Mouse (Mus musculus) small intestine, adult 2 months (tissue): ENCODE results near the gene Nckap5.

Source experiments
- CTCF ChIP-seq: fragments of 200-500 bp; IDR thresholded peaks from 2 replicates; pipeline ENCODE4 v1.5.1; 2012; ENCODE audit warnings: low read depth, mild to moderate bottlenecking, control low read depth, inconsistent platforms, low read length, moderate library complexity, mixed read lengths; ENCODE audit not compliant: insufficient replicate concordance, insufficient read length; ENCODE audit errors: extremely low read depth
- POLR2A ChIP-seq: fragments of 200-500 bp; IDR thresholded peaks from 2 replicates; pipeline ENCODE4 v1.6.1; 2012; ENCODE audit warnings: low read depth, mild to moderate bottlenecking, control low read depth, inconsistent platforms, low read length, moderate library complexity

DNA sequence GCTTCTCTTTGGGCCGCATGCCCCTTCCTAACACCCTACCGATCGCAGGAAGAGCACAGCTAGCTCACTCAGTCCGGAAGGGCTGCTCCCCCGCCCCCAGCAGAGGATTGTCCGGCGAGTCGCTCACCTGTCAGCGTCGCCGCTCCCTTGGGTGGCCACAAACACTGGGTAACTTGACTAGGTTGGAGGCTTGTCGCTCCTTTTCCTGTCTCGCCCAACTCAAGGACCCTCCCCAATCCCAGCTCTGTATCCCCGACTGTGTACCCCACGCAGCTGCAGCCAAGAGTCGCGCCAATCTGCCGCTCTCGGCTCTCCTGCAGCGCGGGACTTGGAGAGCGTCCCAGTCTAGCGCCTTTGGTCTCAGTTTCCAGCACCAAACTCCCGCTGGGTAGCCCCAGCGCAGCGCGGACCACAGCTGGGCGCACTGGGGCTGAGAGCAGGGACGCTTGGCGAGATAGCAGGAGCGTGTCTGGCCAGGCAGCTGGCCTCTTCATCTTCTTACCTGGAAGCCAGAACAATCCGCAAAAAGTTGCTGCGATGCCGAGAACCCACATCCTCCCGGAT, 919.2 kb downstream of the Nckap5 start:
- no peak for TF ChIP-seq POLR2A
- TF ChIP-seq CTCF = no peak
